Mouse (Mus musculus): ENCODE results near the gene Mrpl42. TPM values are rescaled to one million over a fixed set of nuclear protein-coding genes. Genes with fewer than 3 reads are reported as not detected.

Gene Mrpl42
- polyA plus RNA-seq, 1 experiment from 2014 or later = 318 TPM

GRCm38 (mm10) chr10:95465485-95465896, 36.2 kb downstream of the Mrpl42 start:
- WGBS = 25% methylated on average over 4 of the region's 4 CpGs
- ATAC-seq (ENCODE audit: low FRiP score, low TSS enrichment) = no peak
- no peaks in the 10 kb centered on the region for H3K36me3 ChIP-seq (ENCODE audit: insufficient read depth, low read length)

GRCm38 (mm10) chr10:95464527-95464926, 37.2 kb downstream of the Mrpl42 start:
- H3K36me3 ChIP-seq (ENCODE audit: insufficient read depth, low read length) = no peaks in the 10 kb centered on the region
- no peak overlapping the region for H3K4me2 ChIP-seq (replicated peaks; ENCODE audit: low read depth, low read length)
- H3K27me3 ChIP-seq (ENCODE audit: insufficient read depth, low read length) = no peaks in the 10 kb centered on the region
- no peak for ATAC-seq (ENCODE audit: low FRiP score, low TSS enrichment)
- no peak overlapping the region for H3K27ac ChIP-seq (ENCODE audit: low read length)
- no peaks in the 10 kb centered on the region for H3K9me3 ChIP-seq (ENCODE audit: low read length)
- no peak overlapping the region for H3K9ac ChIP-seq (replicated peaks; ENCODE audit: low read length)
- 79% methylated on average over 6 of the region's 6 CpGs for WGBS
- H3K4me3 ChIP-seq (ENCODE audit: low read length) = no peak overlapping the region
- H3K4me1 ChIP-seq (ENCODE audit: insufficient read depth, low read length) = no peaks in the 10 kb centered on the region

More at GRCm38 (mm10) chr10:95465485-95465896, 36.2 kb downstream of the Mrpl42 start:
- Histone ChIP-seq H3K4me3 (ENCODE audit: low read length) (no peak overlapping the region), H3K27me3 (ENCODE audit: insufficient read depth, low read length) (no peaks in the 10 kb centered on the region), H3K4me1 (ENCODE audit: insufficient read depth, low read length) (no peaks in the 10 kb centered on the region), H3K9me3 (ENCODE audit: low read length) (no peaks in the 10 kb centered on the region), H3K27ac (ENCODE audit: low read length) (no peak overlapping the region), H3K4me2 (replicated peaks; ENCODE audit: low read depth, low read length) (no peak overlapping the region), H3K9ac (replicated peaks; ENCODE audit: low read length) (no peak overlapping the region)

DNA sequence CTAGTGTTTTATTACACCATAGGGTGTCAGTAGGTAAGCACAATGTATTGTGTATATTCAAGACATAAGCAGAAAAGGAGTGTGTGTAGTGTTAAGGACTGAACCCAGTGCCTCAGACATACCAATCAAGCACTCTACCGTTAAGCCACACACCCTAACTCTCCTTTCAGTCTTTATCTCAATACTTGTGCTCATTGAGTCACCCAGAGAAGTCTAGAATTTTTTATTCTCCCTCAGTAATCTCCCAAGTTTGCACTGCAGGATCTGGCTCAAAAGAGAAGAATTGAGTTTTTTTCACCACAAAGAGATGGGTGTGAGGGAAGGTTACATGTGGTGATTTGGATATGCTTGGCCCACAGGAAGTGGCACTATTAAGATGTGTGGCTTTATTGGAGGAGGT, 39.5 kb downstream of the Mrpl42 start:
- H3K27me3 ChIP-seq (ENCODE audit: insufficient read depth, low read length) = no peaks in the 10 kb centered on the region
- no peak overlapping the region for H3K4me2 ChIP-seq (replicated peaks; ENCODE audit: low read depth, low read length)
- no peaks in the 10 kb centered on the region for H3K4me1 ChIP-seq (ENCODE audit: insufficient read depth, low read length)
- WGBS = 85% methylated on average over 1 of the region's 1 CpGs
- no peaks in the 10 kb centered on the region for H3K9me3 ChIP-seq (ENCODE audit: low read length)
- H3K36me3 ChIP-seq (ENCODE audit: insufficient read depth, low read length) = no peaks in the 10 kb centered on the region
- H3K9ac ChIP-seq (replicated peaks; ENCODE audit: low read length) = no peak overlapping the region
- no peak overlapping the region for H3K4me3 ChIP-seq (ENCODE audit: low read length)
- no peak for ATAC-seq (ENCODE audit: low FRiP score, low TSS enrichment)
- no peak overlapping the region for H3K27ac ChIP-seq (ENCODE audit: low read length)

- ATAC-seq (ENCODE audit: low FRiP score, low TSS enrichment) = no peak
- no peak overlapping the region for H3K9ac ChIP-seq (replicated peaks; ENCODE audit: low read length)
- no peak overlapping the region for H3K27ac ChIP-seq (ENCODE audit: low read length)
- no peaks in the 10 kb centered on the region for H3K4me1 ChIP-seq (ENCODE audit: insufficient read depth, low read length)
- no peaks in the 10 kb centered on the region for H3K27me3 ChIP-seq (ENCODE audit: insufficient read depth, low read length)
- H3K4me2 ChIP-seq (replicated peaks; ENCODE audit: low read depth, low read length) = no peak overlapping the region
- no peaks in the 10 kb centered on the region for H3K36me3 ChIP-seq (ENCODE audit: insufficient read depth, low read length)
- no peaks in the 10 kb centered on the region for H3K9me3 ChIP-seq (ENCODE audit: low read length)
- WGBS = 68% methylated on average over 4 of the region's 4 CpGs
- no peak overlapping the region for H3K4me3 ChIP-seq (ENCODE audit: low read length)
These were observed 40.6 kb downstream of the Mrpl42 start for GRCm38 (mm10) chr10:95461053-95461553.

DNA sequence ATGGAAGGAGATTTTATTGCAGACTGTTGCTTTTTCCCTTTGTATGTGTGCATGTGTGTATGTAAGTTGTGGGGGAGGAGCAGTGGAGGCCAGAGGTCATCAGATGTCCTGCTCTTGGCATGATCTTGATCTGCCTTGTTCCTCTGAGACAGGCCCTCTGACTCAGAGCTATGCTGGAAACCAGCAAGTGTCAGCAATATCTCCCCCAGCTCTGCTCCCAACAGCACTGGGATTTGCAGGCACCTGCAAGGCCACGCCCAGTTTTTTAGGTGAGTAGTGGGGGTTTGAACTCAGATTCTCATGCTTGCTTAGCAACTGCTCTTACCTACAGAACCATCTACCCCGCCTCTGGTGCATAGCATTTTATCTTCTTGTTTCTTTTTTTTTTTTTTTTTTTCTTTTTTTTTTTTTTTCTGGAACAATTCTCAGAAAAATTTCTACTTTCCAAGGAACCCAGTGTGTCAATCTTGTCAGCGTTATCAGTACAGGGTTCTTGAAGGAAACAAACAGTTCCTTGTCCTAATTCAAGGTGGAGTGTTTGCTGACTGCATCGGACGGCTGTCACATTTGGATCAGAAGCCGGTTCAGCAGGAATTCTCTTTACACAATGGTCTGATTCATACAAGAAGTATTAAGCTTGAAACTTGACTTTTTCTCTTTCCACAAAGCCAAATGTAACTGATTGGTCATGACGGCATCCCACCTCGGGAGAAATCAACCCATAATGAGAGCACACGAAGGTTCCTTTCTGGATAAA, 43.5 kb downstream of the Mrpl42 start:
- H3K27me3 ChIP-seq (ENCODE audit: insufficient read depth, low read length) = no peaks in the 10 kb centered on the region
- WGBS = 83% methylated on average over 9 of the region's 9 CpGs
- no peak for ATAC-seq (ENCODE audit: low FRiP score, low TSS enrichment)

DNA sequence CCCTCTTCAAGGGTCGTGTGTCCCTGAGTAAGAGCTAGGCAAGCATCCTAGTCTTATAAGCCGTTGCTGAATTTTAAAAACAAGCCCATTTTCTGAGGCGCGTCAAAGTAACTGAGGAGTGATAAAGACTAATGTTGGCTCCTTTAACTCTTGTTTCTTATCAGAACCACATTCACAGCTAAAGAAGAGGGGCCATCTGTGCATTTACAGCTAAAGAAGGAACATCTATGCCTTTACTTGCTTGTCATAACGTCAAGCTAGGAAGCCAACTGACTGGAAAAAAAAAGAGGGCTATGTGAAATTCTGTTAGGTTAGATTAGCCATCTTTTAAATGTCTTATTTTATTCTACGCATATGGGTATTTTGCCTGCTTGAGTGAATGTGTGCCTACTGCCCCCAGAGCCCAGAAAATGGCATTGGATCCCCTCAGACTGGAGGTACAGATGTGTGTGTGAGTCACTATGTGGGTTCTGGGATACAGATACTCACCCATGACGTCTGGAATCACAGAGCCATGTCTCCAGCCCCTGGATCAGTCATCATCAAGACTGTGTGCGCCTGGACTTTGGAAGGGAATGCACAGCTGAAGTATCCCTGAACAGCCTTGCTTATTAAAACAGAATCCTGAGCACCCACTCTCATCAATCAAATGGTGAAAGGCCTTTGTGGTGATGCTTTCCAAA, 44.2 kb downstream of the Mrpl42 start:
- no peak overlapping the region for H3K27ac ChIP-seq (ENCODE audit: low read length)
- WGBS = 77% methylated on average over 8 of the region's 8 CpGs
- ATAC-seq (ENCODE audit: low FRiP score, low TSS enrichment) = no peak

More for the DNA sequence above, 43.5 kb downstream of the Mrpl42 start:
- H3K9me3 ChIP-seq (ENCODE audit: low read length) = no peaks in the 10 kb centered on the region
- no peak overlapping the region for H3K27ac ChIP-seq (ENCODE audit: low read length)
- H3K4me2 ChIP-seq (replicated peaks; ENCODE audit: low read depth, low read length) = no peak overlapping the region
- H3K4me3 ChIP-seq (ENCODE audit: low read length) = no peak overlapping the region
- H3K9ac ChIP-seq (replicated peaks; ENCODE audit: low read length) = no peak overlapping the region
- no peaks in the 10 kb centered on the region for H3K4me1 ChIP-seq (ENCODE audit: insufficient read depth, low read length)
- no peaks in the 10 kb centered on the region for H3K36me3 ChIP-seq (ENCODE audit: insufficient read depth, low read length)

DNA sequence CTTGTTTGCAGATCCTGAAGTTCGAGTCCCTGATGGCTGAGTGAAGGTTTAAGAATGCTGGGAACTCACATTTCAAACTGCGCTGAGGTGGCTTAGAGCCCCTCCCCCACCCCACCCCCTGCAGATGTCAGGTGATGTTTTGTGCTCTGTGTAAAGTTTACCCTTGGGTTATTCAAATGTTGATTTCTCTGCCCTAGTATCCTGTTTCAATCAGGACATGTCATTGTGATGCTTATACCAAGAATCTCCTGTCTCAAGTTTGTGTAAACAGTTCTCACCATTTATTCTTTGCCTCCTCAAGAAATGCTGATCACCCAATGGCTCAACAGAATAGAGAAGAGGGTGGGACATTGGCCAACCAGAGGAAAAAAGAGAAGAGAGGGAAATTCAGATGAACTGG, 45.6 kb downstream of the Mrpl42 start:
- H3K27me3 ChIP-seq (ENCODE audit: insufficient read depth, low read length) = no peaks in the 10 kb centered on the region
- H3K27ac ChIP-seq (ENCODE audit: low read length) = no peak overlapping the region
- no peak overlapping the region for H3K4me2 ChIP-seq (replicated peaks; ENCODE audit: low read depth, low read length)
- H3K9ac ChIP-seq (replicated peaks; ENCODE audit: low read length) = no peak overlapping the region
- no peaks in the 10 kb centered on the region for H3K36me3 ChIP-seq (ENCODE audit: insufficient read depth, low read length)
- H3K4me1 ChIP-seq (ENCODE audit: insufficient read depth, low read length) = no peaks in the 10 kb centered on the region
- 69% methylated on average over 2 of the region's 2 CpGs for WGBS
- no peak overlapping the region for H3K4me3 ChIP-seq (ENCODE audit: low read length)
- H3K9me3 ChIP-seq (ENCODE audit: low read length) = no peaks in the 10 kb centered on the region
- no peak for ATAC-seq (ENCODE audit: low FRiP score, low TSS enrichment)

More for the DNA sequence above, 44.2 kb downstream of the Mrpl42 start:
- no peak overlapping the region for H3K4me2 ChIP-seq (replicated peaks; ENCODE audit: low read depth, low read length)
- no peaks in the 10 kb centered on the region for H3K36me3 ChIP-seq (ENCODE audit: insufficient read depth, low read length)
- no peaks in the 10 kb centered on the region for H3K9me3 ChIP-seq (ENCODE audit: low read length)
- no peaks in the 10 kb centered on the region for H3K27me3 ChIP-seq (ENCODE audit: insufficient read depth, low read length)
- H3K9ac ChIP-seq (replicated peaks; ENCODE audit: low read length) = no peak overlapping the region
- no peak overlapping the region for H3K4me3 ChIP-seq (ENCODE audit: low read length)
- no peaks in the 10 kb centered on the region for H3K4me1 ChIP-seq (ENCODE audit: insufficient read depth, low read length)

DNA sequence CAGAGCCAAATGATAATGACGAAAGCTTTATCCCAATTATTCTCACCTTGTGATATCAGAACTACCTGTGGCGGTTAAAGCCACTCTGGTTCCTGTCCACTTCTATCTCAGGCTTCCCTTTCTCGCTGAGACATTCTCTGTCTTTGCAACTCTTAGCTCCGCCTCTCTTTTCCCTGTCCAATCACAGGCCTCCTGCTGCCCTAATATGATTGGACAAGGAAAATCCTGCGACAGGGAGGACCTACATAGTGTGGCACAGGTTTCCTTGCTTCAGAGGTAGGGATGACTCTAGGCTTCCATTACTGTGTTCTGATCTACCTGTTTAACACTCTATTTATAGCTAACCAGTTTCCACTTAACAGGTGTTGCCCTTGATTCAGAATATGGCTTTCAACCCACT, 48.5 kb downstream of the Mrpl42 start:
- H3K9me3 ChIP-seq (ENCODE audit: low read length) = no peaks in the 10 kb centered on the region
- H3K9ac ChIP-seq (replicated peaks; ENCODE audit: low read length) = no peak overlapping the region
- no peaks in the 10 kb centered on the region for H3K4me1 ChIP-seq (ENCODE audit: insufficient read depth, low read length)
- H3K27ac ChIP-seq (ENCODE audit: low read length) = no peak overlapping the region
- WGBS = 90% methylated on average over 5 of the region's 5 CpGs
- H3K27me3 ChIP-seq (ENCODE audit: insufficient read depth, low read length) = no peaks in the 10 kb centered on the region
- ATAC-seq (ENCODE audit: low FRiP score, low TSS enrichment) = no peak
- no peak overlapping the region for H3K4me3 ChIP-seq (ENCODE audit: low read length)
- no peaks in the 10 kb centered on the region for H3K36me3 ChIP-seq (ENCODE audit: insufficient read depth, low read length)
- H3K4me2 ChIP-seq (replicated peaks; ENCODE audit: low read depth, low read length) = no peak overlapping the region

DNA sequence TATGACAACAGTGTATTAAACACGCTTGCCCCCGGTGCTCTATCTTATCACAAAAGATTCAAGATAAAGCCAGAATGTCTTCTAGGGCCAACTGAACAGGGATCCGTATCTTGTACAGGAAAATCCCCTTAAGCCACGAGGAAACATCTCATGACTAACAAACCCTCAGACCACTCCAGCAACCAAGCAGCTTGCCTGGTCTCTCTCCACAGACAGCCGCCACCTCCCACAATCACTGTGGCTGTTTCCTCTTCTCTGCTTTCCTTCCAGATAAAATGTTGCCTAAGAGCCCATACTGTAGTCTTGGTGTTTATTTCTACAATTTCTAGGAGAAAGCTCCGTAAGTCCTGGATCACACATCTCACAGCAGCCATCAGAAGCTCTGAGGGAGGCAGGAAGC, 52.7 kb downstream of the Mrpl42 start:
- Histone ChIP-seq H3K4me1 (ENCODE audit: insufficient read depth, low read length) (no peaks in the 10 kb centered on the region), H3K27me3 (ENCODE audit: insufficient read depth, low read length) (no peaks in the 10 kb centered on the region), H3K36me3 (ENCODE audit: insufficient read depth, low read length) (no peaks in the 10 kb centered on the region), H3K27ac (ENCODE audit: low read length) (no peak overlapping the region), H3K4me2 (replicated peaks; ENCODE audit: low read depth, low read length) (no peak overlapping the region), H3K9ac (replicated peaks; ENCODE audit: low read length) (no peak overlapping the region), H3K4me3 (ENCODE audit: low read length) (no peak overlapping the region), H3K9me3 (ENCODE audit: low read length) (no peaks in the 10 kb centered on the region)
- 82% methylated on average over 6 of the region's 6 CpGs for WGBS
- ATAC-seq (ENCODE audit: low FRiP score, low TSS enrichment) = no peak

DNA sequence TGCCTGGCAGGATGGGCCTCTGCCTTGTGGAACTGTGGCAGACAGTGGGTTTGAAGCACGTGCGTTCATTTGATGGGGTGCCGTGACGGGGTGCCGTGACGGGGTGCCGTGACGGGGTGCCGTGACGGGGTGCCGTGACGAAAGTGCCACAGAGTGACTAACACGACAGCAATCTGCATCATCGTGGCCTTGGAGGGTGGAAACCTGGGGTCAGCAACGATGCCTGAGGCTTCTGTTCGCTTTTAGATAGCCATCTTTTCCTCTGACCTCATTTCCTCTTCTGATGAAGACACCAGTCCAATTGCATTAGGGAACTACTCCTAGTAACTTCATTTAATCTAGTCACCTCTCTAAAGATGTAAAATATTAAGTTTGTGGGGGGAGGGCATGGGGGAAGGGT, 53.8 kb downstream of the Mrpl42 start:
- Histone ChIP-seq H3K4me2 (replicated peaks; ENCODE audit: low read depth, low read length) (no peak overlapping the region), H3K9me3 (ENCODE audit: low read length) (no peaks in the 10 kb centered on the region), H3K9ac (replicated peaks; ENCODE audit: low read length) (no peak overlapping the region), H3K4me1 (ENCODE audit: insufficient read depth, low read length) (no peaks in the 10 kb centered on the region), H3K27me3 (ENCODE audit: insufficient read depth, low read length) (no peaks in the 10 kb centered on the region), H3K27ac (ENCODE audit: low read length) (no peak overlapping the region), H3K36me3 (ENCODE audit: insufficient read depth, low read length) (no peaks in the 10 kb centered on the region), H3K4me3 (ENCODE audit: low read length) (no peak overlapping the region)
- WGBS = 81% methylated on average over 16 of the region's 16 CpGs
- ATAC-seq (ENCODE audit: low FRiP score, low TSS enrichment) = no peak

Data from kidney, embryonic 16.5 days (tissue).